Mouse (Mus musculus): Measurements from ENCODE around the gene Pla2g12b.

DNA sequence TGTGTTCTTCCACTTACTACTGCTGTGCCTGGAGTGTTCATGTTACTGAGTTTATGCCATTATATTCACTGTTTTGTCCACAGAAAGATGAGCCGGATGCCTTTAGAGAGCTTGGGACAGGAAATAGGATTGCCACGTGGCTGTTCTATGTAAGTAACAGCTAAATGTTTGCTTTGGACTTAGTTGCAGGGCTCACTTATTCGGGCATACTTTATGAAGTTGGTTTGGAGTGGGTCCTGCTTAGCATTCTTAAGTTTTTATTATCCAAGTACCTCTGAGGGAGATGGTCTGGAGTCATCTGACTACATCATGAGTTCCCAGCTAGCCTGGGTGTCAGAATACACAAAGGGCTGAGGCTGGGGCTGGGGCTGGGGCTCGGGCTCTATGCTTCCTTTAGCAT is 36.3 kb upstream of the Pla2g12b start:
- no peak for TF ChIP-seq CTCF (IDR thresholded peaks at IDR 0.05; ENCODE audit: borderline replicate concordance, insufficient read depth, low read length)
- TF ChIP-seq POLR2A (IDR thresholded peaks at IDR 0.05; ENCODE audit: low read depth, low read length) = no peak

All from embryonic fibroblast, embryonic 13.5 days (primary cell).